Mouse (Mus musculus) heart, adult 8-10 months (tissue): Measurements from ENCODE around the gene Fanci. TPM values are rescaled to one million over a fixed set of nuclear protein-coding genes. Genes with fewer than 3 reads are reported as not detected.

Source experiments
- DNase-seq: peaks from one replicate; pipeline ENCODE4 v3.0.0; 2022; ENCODE audit warnings: low spot score
- total RNA-seq, 4 experiments: library from RNA; stranded (reverse); gene quantifications; 2 replicates each; pipeline ENCODE4 v1.2.4; 2022

Gene Fanci
- total RNA-seq, result under 1 TPM; 0.09 to 0.34 (median 0.25) TPM

- peak; percentile 91 for DNase-seq
Measured at GRCm38 (mm10) chr7:79391883-79392649, at the start of gene Fanci. TSS of gene Fanci (plus strand) at chr7:79391929.

GRCm38 (mm10) chr7:79345902-79346301 lies 45.8 kb upstream of the Fanci start:
- DNase-seq, result peak; percentile 50

- no peak for DNase-seq
Measured at GRCm38 (mm10) chr7:79346555-79347075, 45.1 kb upstream of the Fanci start.

DNA sequence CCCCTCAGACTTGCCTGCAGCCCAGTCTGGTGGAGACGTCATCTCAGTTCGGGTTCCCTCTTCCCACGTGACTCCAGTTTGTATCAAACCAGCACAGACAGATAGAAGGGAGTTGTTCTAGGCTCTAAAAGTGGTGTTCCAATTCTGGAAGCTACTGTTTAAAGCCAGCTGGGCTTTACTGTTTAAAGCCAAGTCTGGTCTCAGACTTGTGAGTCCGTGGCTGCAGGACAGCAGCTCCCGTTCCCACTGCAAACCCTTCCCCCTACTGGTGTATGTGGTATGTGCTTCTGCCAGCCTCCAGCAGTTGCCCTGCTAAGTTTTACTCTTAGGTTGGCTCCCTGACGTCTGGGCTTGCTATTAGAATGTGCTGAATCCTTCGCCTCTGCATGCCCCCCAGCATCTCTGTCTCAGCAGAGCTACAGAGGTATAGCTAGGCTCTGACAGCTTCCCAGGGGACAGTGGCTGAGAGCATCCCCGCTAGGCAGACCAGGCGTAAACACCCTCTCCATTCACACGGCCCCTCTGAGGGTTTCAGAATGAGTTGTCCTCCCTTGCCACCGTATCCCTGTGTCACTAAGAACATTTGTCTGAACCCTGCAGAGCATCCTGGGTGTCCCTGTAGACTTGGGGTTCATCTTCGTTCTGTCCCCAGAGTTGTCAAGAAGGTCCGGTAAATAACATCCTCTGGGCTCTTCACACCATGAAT lies 44.5 kb upstream of the Fanci start:
- DNase-seq, result peak; percentile 21

DNA sequence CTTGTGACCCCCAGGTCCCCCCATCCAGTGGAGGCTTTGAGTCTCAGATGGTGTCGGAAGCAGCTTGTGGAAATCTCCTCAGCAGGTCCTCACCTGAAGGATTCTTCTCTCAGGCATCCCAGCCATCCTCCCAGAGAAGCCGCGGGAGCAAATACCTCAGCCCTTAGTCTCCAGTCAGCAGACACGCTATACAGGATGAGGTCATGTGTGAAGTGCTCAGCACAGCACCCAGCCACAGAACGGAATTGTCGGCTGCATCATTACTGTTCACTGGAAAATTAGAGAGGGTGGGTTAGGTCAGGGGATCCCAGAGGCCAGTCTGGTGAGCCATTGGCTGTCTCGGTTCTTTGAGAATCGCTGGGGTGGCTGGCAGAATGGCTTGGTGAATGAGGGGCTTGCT lies 42.9 kb upstream of the Fanci start:
- DNase-seq, result no peak

- DNase-seq, result peak; percentile 78
Measured at GRCm38 (mm10) chr7:79349738-79350386, 41.9 kb upstream of the Fanci start.

GRCm38 (mm10) chr7:79358350-79359182 lies 33.2 kb upstream of the Fanci start:
- peak; percentile 42 for DNase-seq

GRCm38 (mm10) chr7:79359183-79359435 lies 32.6 kb upstream of the Fanci start:
- DNase-seq, result peak; percentile 13

DNA sequence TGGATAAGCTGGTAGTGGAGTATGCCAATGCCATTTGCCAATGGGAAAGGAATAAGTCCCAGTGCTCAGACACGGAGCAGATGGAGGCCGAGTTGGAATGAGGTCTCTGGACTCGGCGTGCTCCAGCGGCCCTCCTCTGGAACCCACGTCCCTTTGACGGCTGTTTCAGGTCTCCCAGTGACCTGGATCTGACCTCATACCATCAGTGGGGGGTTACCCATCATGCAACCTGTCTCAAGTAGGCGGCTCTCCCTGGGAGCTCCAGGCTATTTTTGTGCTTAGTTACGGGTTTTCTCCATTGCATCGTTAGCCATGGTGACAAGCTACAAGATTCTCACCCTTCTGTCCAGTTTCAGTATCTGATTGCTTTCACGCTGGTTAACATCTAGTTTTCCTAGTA lies 31.7 kb upstream of the Fanci start:
- no peak for DNase-seq

DNA sequence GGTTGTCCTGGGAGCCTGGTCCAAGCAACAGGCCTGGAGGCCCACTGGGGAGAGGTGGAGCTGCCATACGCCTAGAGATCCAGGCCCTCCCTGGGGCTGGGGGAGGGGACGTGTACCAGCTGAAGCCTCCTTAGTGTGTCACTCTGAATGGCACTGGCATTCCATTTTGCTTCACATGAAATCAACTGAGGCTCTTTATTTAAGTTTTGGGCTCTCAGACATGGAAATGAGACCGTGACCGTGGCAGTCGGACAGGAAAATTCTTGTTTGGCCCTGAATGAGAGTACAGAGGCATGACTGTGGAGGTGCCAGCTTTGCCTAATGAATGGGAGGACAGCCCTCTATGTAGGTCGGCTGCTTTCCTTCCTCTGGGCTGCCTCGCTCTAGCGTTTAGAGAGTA lies 29.5 kb upstream of the Fanci start:
- DNase-seq, result no peak

- no peak for DNase-seq
Measured at GRCm38 (mm10) chr7:79362830-79363229, 28.9 kb upstream of the Fanci start.

- peak; percentile 62 for DNase-seq
Measured at GRCm38 (mm10) chr7:79363370-79364043, 28.2 kb upstream of the Fanci start.

GRCm38 (mm10) chr7:79368664-79369063 lies 23.1 kb upstream of the Fanci start:
- DNase-seq, result no peak

- no peak for DNase-seq
Measured at GRCm38 (mm10) chr7:79369416-79369815, 22.3 kb upstream of the Fanci start.

DNA sequence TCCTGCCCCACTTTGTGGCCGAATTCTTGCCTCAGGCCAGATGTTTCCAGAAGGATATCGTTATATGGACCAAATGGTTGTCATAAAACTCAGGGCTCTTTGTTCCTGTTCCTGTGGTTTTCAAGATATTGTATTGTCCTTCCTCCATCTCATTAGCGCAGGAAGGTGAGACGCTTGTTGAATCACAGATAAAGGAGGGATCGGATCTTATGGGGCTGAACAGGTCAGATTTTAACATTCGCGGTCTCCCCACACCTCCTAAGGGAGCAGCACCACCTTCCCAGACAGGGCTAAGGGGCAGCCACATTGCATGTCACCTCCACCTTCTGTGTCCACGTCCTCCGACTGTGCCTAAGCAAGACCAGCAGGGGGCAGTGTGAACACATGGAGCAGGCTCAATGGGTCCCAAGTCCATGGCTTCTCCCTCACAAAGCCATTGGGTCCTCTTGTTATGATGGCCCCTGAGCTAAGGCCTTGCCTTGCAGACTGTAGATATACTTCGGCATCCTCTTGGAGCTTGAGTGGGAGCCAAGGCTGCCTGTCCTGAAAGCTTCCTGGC lies 20.3 kb upstream of the Fanci start:
- DNase-seq, result peak; percentile 52

DNA sequence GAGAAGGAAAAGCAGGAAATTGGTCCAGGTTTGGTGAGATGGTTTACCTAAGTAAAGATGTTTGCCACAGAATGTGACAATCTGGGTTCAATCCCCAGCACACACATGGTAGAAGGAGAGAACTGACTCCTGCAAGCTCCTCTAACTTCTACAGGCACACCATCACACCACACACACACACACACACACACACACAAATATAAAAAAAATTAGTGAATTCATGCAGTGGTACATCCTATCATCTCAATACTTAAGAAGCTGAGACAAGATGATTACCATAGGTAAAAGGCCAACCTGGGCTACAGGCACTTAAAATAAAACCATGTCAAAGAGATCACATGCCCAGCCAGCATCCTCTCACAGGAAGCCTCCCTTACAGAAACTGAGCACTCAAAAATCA lies 17.7 kb upstream of the Fanci start:
- no peak for DNase-seq

- no peak for DNase-seq
Measured at GRCm38 (mm10) chr7:79375594-79375993, 16.1 kb upstream of the Fanci start.

DNA sequence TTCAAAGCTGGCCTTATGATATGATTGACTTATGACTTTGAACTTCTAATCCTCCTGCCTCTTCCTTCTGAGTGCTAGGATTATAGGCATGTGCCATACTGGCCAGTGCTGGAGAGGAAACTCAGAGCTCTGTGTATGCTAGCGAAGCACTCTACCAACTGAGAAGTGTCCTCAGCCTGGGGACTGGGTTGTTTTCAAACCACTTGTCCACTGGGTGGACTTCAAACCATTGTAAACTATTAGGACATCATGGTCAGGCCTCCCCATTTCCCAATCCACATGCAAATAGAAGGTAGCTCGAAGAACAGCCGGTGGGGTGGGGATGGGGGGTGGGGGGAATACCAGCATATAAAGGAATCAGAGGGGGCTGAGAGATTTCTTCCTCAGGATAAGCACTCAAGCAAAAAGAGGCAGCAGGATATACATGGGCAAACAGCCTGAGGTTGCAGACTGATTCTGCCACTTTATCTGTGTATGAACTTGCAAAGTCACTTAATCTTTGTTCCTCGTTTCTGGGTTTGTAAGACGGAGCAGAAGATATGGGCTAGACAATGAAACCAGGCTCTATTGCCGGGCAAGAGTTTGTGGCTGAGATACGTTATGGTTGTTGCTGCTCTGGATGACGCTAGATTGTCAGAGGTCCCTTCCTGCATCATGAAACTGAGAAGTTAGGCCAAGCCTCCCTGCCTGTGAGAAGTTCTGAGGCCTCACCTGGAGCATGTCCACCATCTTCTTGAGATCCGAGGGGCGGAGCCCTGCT lies 15.0 kb upstream of the Fanci start:
- no peak for DNase-seq

DNA sequence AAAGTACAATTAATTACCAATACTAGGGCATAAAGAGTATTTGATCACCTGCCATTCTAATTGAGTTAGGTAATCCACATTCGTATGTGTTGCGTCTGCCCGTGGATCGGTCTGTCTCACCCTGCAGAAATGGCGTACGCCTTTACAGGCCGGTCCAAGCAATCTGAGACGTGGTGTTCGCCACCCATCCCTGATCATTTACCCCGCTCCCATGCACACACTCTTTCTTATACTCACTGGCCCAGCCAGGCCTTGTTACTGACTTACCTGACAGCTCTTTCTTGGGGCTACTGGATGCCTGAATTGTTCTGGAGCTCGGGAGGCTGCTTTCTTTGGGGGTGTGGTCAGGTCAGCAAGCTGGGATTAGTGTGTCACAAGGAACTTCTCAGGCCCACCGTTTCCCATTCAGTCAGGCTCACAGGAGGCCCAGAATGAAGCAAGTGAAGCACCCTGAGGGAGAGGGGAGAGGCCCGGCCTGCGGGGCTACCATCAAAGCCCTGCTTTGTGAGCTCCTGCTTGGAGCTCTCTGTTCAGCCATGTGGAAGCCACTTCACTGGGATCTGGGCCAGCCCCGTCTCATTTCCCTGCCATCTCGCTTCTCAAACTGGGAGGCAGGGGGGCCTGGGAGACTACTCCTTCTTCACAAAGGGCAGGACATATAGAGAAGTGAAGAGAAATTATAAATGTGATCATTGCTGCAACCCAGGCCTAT lies 5.2 kb upstream of the Fanci start, which contains the start of gene Rlbp1:
Gene Rlbp1 (minus strand): TSS at position 627 of the 712 bp plus-strand sequence.
- DNase-seq, result no peak
